Mouse (Mus musculus) urinary bladder, postnatal 25 days (tissue): Measurements from ENCODE around the gene Alox5ap.

Source experiments
- DNase-seq: peaks from one replicate; pipeline ENCODE4 v3.0.0; 2022; ENCODE audit warnings: low spot score

The Alox5ap gene

GRCm38 (mm10) chr5:149314514-149315081 is 50.0 kb downstream of the Alox5ap start:
- no peak for DNase-seq

- no peak for DNase-seq
These were observed 52.4 kb downstream of the Alox5ap start for GRCm38 (mm10) chr5:149316926-149317325.

- DNase-seq = no peak
These were observed 55.3 kb downstream of the Alox5ap start for GRCm38 (mm10) chr5:149319874-149320323.

- peak; percentile 15 for DNase-seq
These were observed 56.2 kb downstream of the Alox5ap start for GRCm38 (mm10) chr5:149320534-149321482.

GRCm38 (mm10) chr5:149321909-149322841 is 57.6 kb downstream of the Alox5ap start:
- DNase-seq = no peak

GRCm38 (mm10) chr5:149322938-149323553 is 58.5 kb downstream of the Alox5ap start:
- no peak for DNase-seq

GRCm38 (mm10) chr5:149324739-149325138 is 60.2 kb downstream of the Alox5ap start:
- DNase-seq = no peak

- DNase-seq = peak; percentile 22
These were observed 64.7 kb downstream of the Alox5ap start for GRCm38 (mm10) chr5:149329098-149329887.

- DNase-seq = no peak
These were observed 66.0 kb downstream of the Alox5ap start for GRCm38 (mm10) chr5:149330601-149331000.

- DNase-seq = no peak
These were observed 67.0 kb downstream of the Alox5ap start for GRCm38 (mm10) chr5:149331407-149332143.

- no peak for DNase-seq
These were observed 68.2 kb downstream of the Alox5ap start for GRCm38 (mm10) chr5:149332787-149333186.

GRCm38 (mm10) chr5:149333941-149334698 is 69.6 kb downstream of the Alox5ap start:
- DNase-seq = no peak

GRCm38 (mm10) chr5:149335009-149335408 is 70.4 kb downstream of the Alox5ap start:
- no peak for DNase-seq

- DNase-seq = peak; percentile 84
These were observed 71.1 kb downstream of the Alox5ap start for GRCm38 (mm10) chr5:149335563-149336238.

- DNase-seq = no peak
These were observed 72.6 kb downstream of the Alox5ap start for GRCm38 (mm10) chr5:149337148-149337547.
